Mouse (Mus musculus) olfactory bulb, adult 2 months (tissue): Measurements from ENCODE around the gene Mbd4. TPM values are rescaled to one million over a fixed set of nuclear protein-coding genes. Genes with fewer than 3 reads are reported as not detected.
"Not testable (repeated sequence)": the region's sequence is repeated elsewhere in the genome, so short reads cannot be mapped to it uniquely, and the experiment has no call there.

Source experiments
- H3K27ac ChIP-seq: fragments of 200-500 bp; 2 replicates; pipeline ENCODE4 v1.5.1; 2012; ENCODE audit warnings: low read depth, low read length; ENCODE audit not compliant: insufficient read depth
- H3K4me1 ChIP-seq: fragments of 200-500 bp; 2 replicates; pipeline ENCODE4 v1.6.1; 2012; ENCODE audit warnings: low read length; ENCODE audit not compliant: control insufficient read depth, insufficient read depth
- H3K4me3 ChIP-seq: fragments of 200-500 bp; 2 replicates; pipeline ENCODE4 v1.5.1; 2012; ENCODE audit warnings: mild to moderate bottlenecking, low read depth, low read length, moderate library complexity; ENCODE audit not compliant: insufficient read depth
- CTCF ChIP-seq: fragments of 200-500 bp; IDR thresholded peaks from 2 replicates; pipeline ENCODE4 v1.5.1; 2012; ENCODE audit warnings: low read depth, mild to moderate bottlenecking, low read length, moderate library complexity; ENCODE audit not compliant: insufficient read depth
- POLR2A ChIP-seq: fragments of 200-500 bp; IDR thresholded peaks from 2 replicates; pipeline ENCODE4 v1.6.1; 2012; ENCODE audit warnings: mild to moderate bottlenecking, low read depth, low read length, moderate library complexity; ENCODE audit not compliant: insufficient read depth
- WGBS: fragments of 180-500 bp; shearing (Covaris S2); methylation state at CpG from one replicate; pipeline ENCODE4 v1.1.7; 2018; 5-methylcytosine and 5-hydroxymethylcytosine counted together
- polyA plus RNA-seq: library from polyadenylated mRNA; stranded (reverse); fragments of >200 nt; gene quantifications from 2 replicates; pipeline ENCODE4 v1.2.4, GENCODE M21; 2012; ENCODE audit warnings: low replicate concordance; ENCODE audit not compliant: missing spikeins, insufficient read depth, insufficient read length

Mbd4 gene
- polyA plus RNA-seq, 1 experiment = not detected

- Histone ChIP-seq H3K27ac (no peak overlapping the region), H3K4me1 (no peaks in the 10 kb centered on the region), H3K4me3 (no peak overlapping the region)
- WGBS = 32% methylated on average over 8 of the region's 8 CpGs
- no peak for TF ChIP-seq CTCF
- no peak for TF ChIP-seq POLR2A
Measured at GRCm38 (mm10) chr6:115846640-115847411, 6.3 kb downstream of the Mbd4 start.

GRCm38 (mm10) chr6:115845006-115845405, 8.2 kb downstream of the Mbd4 start:
- TF ChIP-seq POLR2A (no peak), CTCF (no peak)
- no peak overlapping the region for H3K27ac ChIP-seq
- 95% methylated on average over 4 of the region's 4 CpGs for WGBS
- H3K4me3 ChIP-seq = no peak overlapping the region
- H3K4me1 ChIP-seq = no peaks in the 10 kb centered on the region

- 73% methylated on average over 5 of the region's 5 CpGs for WGBS
- Histone ChIP-seq H3K4me1 (peaks cover 11% of the 10 kb centered on the region), H3K27ac (no peak overlapping the region), H3K4me3 (no peak overlapping the region)
- TF ChIP-seq CTCF (no peak), POLR2A (no peak)
Measured at GRCm38 (mm10) chr6:115838745-115839144, 14.4 kb downstream of the Mbd4 start.

GRCm38 (mm10) chr6:115838161-115838597, 15.0 kb downstream of the Mbd4 start, which contains the start of gene Efcab12:
TSS of gene Efcab12 (minus strand) at chr6:115838412.
- TF ChIP-seq POLR2A = no peak
- TF ChIP-seq CTCF = no peak
- Histone ChIP-seq H3K4me1 (peaks cover 11% of the 10 kb centered on the region), H3K4me3 (peak within 1 kb of the TSS; percentile 50), H3K27ac (no peak within 1 kb of the TSS)
- under 1% methylated on average over 19 of the region's 19 CpGs for WGBS

- H3K27ac ChIP-seq = no peak overlapping the region
- TF ChIP-seq POLR2A = no peak
- no peak for TF ChIP-seq CTCF
- H3K4me1 ChIP-seq = peaks cover 11% of the 10 kb centered on the region
- H3K4me3 ChIP-seq = no peak overlapping the region
Measured at GRCm38 (mm10) chr6:115833861-115834260, 19.3 kb downstream of the Mbd4 start.

- Histone ChIP-seq H3K27ac (no peak overlapping the region), H3K4me1 (peaks cover 2% of the 10 kb centered on the region; the same call in 1 of the 2 replicates), H3K4me3 (no peak overlapping the region)
- no peak for TF ChIP-seq CTCF
- no peak for TF ChIP-seq POLR2A
- 98% methylated on average over 2 of the region's 2 CpGs for WGBS
Measured at GRCm38 (mm10) chr6:115832152-115832850, 20.9 kb downstream of the Mbd4 start.

- Histone ChIP-seq H3K4me3 (no peak overlapping the region), H3K27ac (no peak overlapping the region), H3K4me1 (no peaks in the 10 kb centered on the region)
- no peak for TF ChIP-seq CTCF
- TF ChIP-seq POLR2A = no peak
- WGBS = 87% methylated on average over 6 of the region's 6 CpGs
Measured at GRCm38 (mm10) chr6:115830779-115831601, 22.2 kb downstream of the Mbd4 start.

- H3K4me1 ChIP-seq, H3K4me3 ChIP-seq, H3K27ac ChIP-seq: not testable (repeated sequence)
- 7% methylated on average over 5 of the region's 11 CpGs for WGBS
Measured at GRCm38 (mm10) chr6:115823850-115824464, 29.2 kb downstream of the Mbd4 start.
